Mouse (Mus musculus) splenic B cell, adult 2 months (primary cell): ENCODE data around the gene Ankrd44.
A peak's percentile ranks its signal among the peaks of the same experiment; 100 is the strongest.

Source experiments
- DNase-seq: peaks from one replicate; pipeline ENCODE4 v3.0.0-alpha.2; 2011; ENCODE audit warnings: low read depth, low spot score
- H3K27me3 ChIP-seq: 2 replicates; pipeline ENCODE4 v1.6.1; 2012; ENCODE audit warnings: mild to moderate bottlenecking, low read length, moderate library complexity, mixed read lengths; ENCODE audit not compliant: control insufficient read depth, poor library complexity, insufficient read depth, severe bottlenecking
- H3K36me3 ChIP-seq: 2 replicates; pipeline ENCODE4 v1.6.1; 2012; ENCODE audit warnings: mild to moderate bottlenecking, low read length, moderate library complexity, mixed read lengths; ENCODE audit not compliant: control insufficient read depth, poor library complexity, insufficient read depth, severe bottlenecking

Gene Ankrd44

GRCm38 (mm10) chr1:54658558-54658957 is 267.6 kb downstream of the Ankrd44 start:
- DNase-seq, result no peak
- no peaks in the 10 kb centered on the region for H3K27me3 ChIP-seq
- peaks cover 53% of the 10 kb centered on the region for H3K36me3 ChIP-seq

- no peak for DNase-seq
- no peaks in the 10 kb centered on the region for H3K27me3 ChIP-seq
Measured at GRCm38 (mm10) chr1:54648237-54648636, 277.9 kb downstream of the Ankrd44 start.

GRCm38 (mm10) chr1:54647335-54647745 is 278.8 kb downstream of the Ankrd44 start:
- peak; percentile 27 for DNase-seq
- no peaks in the 10 kb centered on the region for H3K27me3 ChIP-seq
- H3K36me3 ChIP-seq, result peaks cover 13% of the 10 kb centered on the region

More at GRCm38 (mm10) chr1:54648237-54648636, 277.9 kb downstream of the Ankrd44 start:
- peaks cover 15% of the 10 kb centered on the region for H3K36me3 ChIP-seq

GRCm38 (mm10) chr1:54640184-54640795 is 285.9 kb downstream of the Ankrd44 start:
- H3K36me3 ChIP-seq, result 0 out of 2 replicates have a peak, but pooled peaks cover 2% of the 10 kb centered on the region
- no peak for DNase-seq
- no peaks in the 10 kb centered on the region for H3K27me3 ChIP-seq

- 0 out of 2 replicates have a peak, but pooled peaks cover 2% of the 10 kb centered on the region for H3K36me3 ChIP-seq
Measured at GRCm38 (mm10) chr1:54639506-54640078, 286.6 kb downstream of the Ankrd44 start.

GRCm38 (mm10) chr1:54639076-54639475 is 287.1 kb downstream of the Ankrd44 start:
- no peak for DNase-seq
- Histone ChIP-seq H3K27me3 (no peaks in the 10 kb centered on the region), H3K36me3 (0 out of 2 replicates have a peak, but pooled peaks cover 2% of the 10 kb centered on the region)

More at GRCm38 (mm10) chr1:54639506-54640078, 286.6 kb downstream of the Ankrd44 start:
- DNase-seq, result no peak
- H3K27me3 ChIP-seq, result no peaks in the 10 kb centered on the region

GRCm38 (mm10) chr1:54637340-54637739 is 288.8 kb downstream of the Ankrd44 start:
- 0 out of 2 replicates have a peak, but pooled peaks cover 2% of the 10 kb centered on the region for H3K36me3 ChIP-seq
- H3K27me3 ChIP-seq, result no peaks in the 10 kb centered on the region
- DNase-seq, result peak; percentile 62

- DNase-seq, result no peak
- H3K36me3 ChIP-seq, result no peaks in the 10 kb centered on the region
- no peaks in the 10 kb centered on the region for H3K27me3 ChIP-seq
Measured at GRCm38 (mm10) chr1:54629106-54629505, 297.1 kb downstream of the Ankrd44 start.

- DNase-seq, result no peak
- no peaks in the 10 kb centered on the region for H3K27me3 ChIP-seq
- no peaks in the 10 kb centered on the region for H3K36me3 ChIP-seq
Measured at GRCm38 (mm10) chr1:54614963-54615362, 311.2 kb downstream of the Ankrd44 start.

GRCm38 (mm10) chr1:54612344-54612743 is 313.8 kb downstream of the Ankrd44 start:
- Histone ChIP-seq H3K36me3 (no peaks in the 10 kb centered on the region), H3K27me3 (no peaks in the 10 kb centered on the region)
- no peak for DNase-seq

- no peak for DNase-seq
- Histone ChIP-seq H3K36me3 (no peaks in the 10 kb centered on the region), H3K27me3 (no peaks in the 10 kb centered on the region)
Measured at GRCm38 (mm10) chr1:54611891-54612290, 314.3 kb downstream of the Ankrd44 start.

GRCm38 (mm10) chr1:54606936-54607335 is 319.3 kb downstream of the Ankrd44 start:
- no peak for DNase-seq
- no peaks in the 10 kb centered on the region for H3K27me3 ChIP-seq

GRCm38 (mm10) chr1:54601692-54602091 is 324.5 kb downstream of the Ankrd44 start:
- Histone ChIP-seq H3K27me3 (no peaks in the 10 kb centered on the region), H3K36me3 (no peaks in the 10 kb centered on the region)
- no peak for DNase-seq

More at GRCm38 (mm10) chr1:54606936-54607335, 319.3 kb downstream of the Ankrd44 start:
- H3K36me3 ChIP-seq, result no peaks in the 10 kb centered on the region

- DNase-seq, result no peak
- Histone ChIP-seq H3K36me3 (no peaks in the 10 kb centered on the region), H3K27me3 (no peaks in the 10 kb centered on the region)
Measured at GRCm38 (mm10) chr1:54600275-54600674, 325.9 kb downstream of the Ankrd44 start.

GRCm38 (mm10) chr1:54597594-54598217 is 328.5 kb downstream of the Ankrd44 start:
- Histone ChIP-seq H3K27me3 (no peaks in the 10 kb centered on the region), H3K36me3 (no peaks in the 10 kb centered on the region)
- DNase-seq, result no peak
